8 mouse cellular contexts compared by ENCODE assay signal in genomic region chr3:109781917-109782288, GRCm38 (mm10).
A peak's percentile ranks its signal among the peaks of the same experiment; 100 is the strongest.
DNase-seq lines count a peak whose midpoint lies in the region; ATAC-seq and TF ChIP-seq lines count a peak whose summit lies in the region.

No protein-coding gene starts in this region.

- H3K27me3 ChIP-seq in lung, embryonic 14.5 days (ENCODE audit: insufficient read depth, low read length): no peaks in the 10 kb centered on the region
- no peaks in the 10 kb centered on the region for H3K27me3 ChIP-seq in intestine, postnatal 0 days (replicated peaks; ENCODE audit: control insufficient read depth, insufficient read depth, low read length)
- no peaks in the 10 kb centered on the region for H3K27me3 ChIP-seq in stomach, embryonic 14.5 days (ENCODE audit: control insufficient read depth, insufficient read depth, low read length)

- WGBS in lung, embryonic 14.5 days: 60% methylated on average over 7 of the region's 7 CpGs
- 71% methylated on average over 7 of the region's 7 CpGs for WGBS in intestine, postnatal 0 days
- WGBS in stomach, embryonic 14.5 days: 71% methylated on average over 7 of the region's 7 CpGs

- H3K4me1 ChIP-seq in lung, embryonic 14.5 days (ENCODE audit: insufficient read depth): peaks cover 3% of the 10 kb centered on the region; the same call in 1 of the 2 replicates
- no peaks in the 10 kb centered on the region for H3K4me1 ChIP-seq in intestine, postnatal 0 days (replicated peaks; ENCODE audit: control insufficient read depth, insufficient read depth, low read length)
- H3K4me1 ChIP-seq in stomach, embryonic 14.5 days (ENCODE audit: control insufficient read depth, insufficient read depth, low read length): peaks cover 4% of the 10 kb centered on the region; the same call in 1 of the 2 replicates

- H3K9ac ChIP-seq in lung, embryonic 14.5 days: no peak overlapping the region
- H3K9ac ChIP-seq in intestine, postnatal 0 days (ENCODE audit: low read depth, low read length): no peak overlapping the region
- H3K9ac ChIP-seq in stomach, embryonic 14.5 days (replicated peaks; ENCODE audit: low read depth, low read length): no peak overlapping the region

- no peaks in the 10 kb centered on the region for H3K9me3 ChIP-seq in lung, embryonic 14.5 days (ENCODE audit: low read depth, low read length)
- no peaks in the 10 kb centered on the region for H3K9me3 ChIP-seq in intestine, postnatal 0 days (ENCODE audit: control insufficient read depth)
- no peaks in the 10 kb centered on the region for H3K9me3 ChIP-seq in stomach, embryonic 14.5 days (ENCODE audit: control insufficient read depth, low read depth, low read length)

- no peak for TF ChIP-seq CTCF in lung, embryonic 14.5 days (IDR thresholded peaks at IDR 0.05; ENCODE audit: low read depth)
- no peak for TF ChIP-seq CTCF in intestine, postnatal 0 days (IDR thresholded peaks at IDR 0.05; ENCODE audit: low read depth)

- DNase-seq in cerebellum, adult 11 months: peak; percentile 2
- no peak for DNase-seq in cerebellum, adult 11-12 months
- DNase-seq in lung, embryonic 14.5 days: no peak
- DNase-seq in lung, adult 18-20 months: no peak
- no peak for DNase-seq in retina, embryonic 14.5 days (ENCODE audit: low spot score)
- no peak for DNase-seq in spleen, postnatal 14 days (ENCODE audit: low spot score in 2 of 2)

- H3K4me3 ChIP-seq in lung, embryonic 14.5 days (ENCODE audit: low read depth, low read length): 0 out of 2 replicates have a peak overlapping the region, but pooled peaks have one; percentile 37
- no peak overlapping the region for H3K4me3 ChIP-seq in intestine, postnatal 0 days (ENCODE audit: low read depth, low read length)
- 0 out of 2 replicates have a peak overlapping the region, but pooled peaks have one; percentile 32 for H3K4me3 ChIP-seq in stomach, embryonic 14.5 days (ENCODE audit: low read depth, low read length)

- H3K27ac ChIP-seq in lung, embryonic 14.5 days (ENCODE audit: low read depth): no peak overlapping the region
- no peak overlapping the region for H3K27ac ChIP-seq in intestine, postnatal 0 days (ENCODE audit: low read depth, low read length)
- no peak overlapping the region for H3K27ac ChIP-seq in stomach, embryonic 14.5 days (ENCODE audit: low read length)

- ATAC-seq in lung, embryonic 14.5 days (ENCODE audit: insufficient read depth): no peak
- no peak for ATAC-seq in intestine, postnatal 0 days
- no peak for ATAC-seq in stomach, embryonic 14.5 days (ENCODE audit: insufficient number of reproducible peaks, insufficient read depth, low FRiP score, low read depth)

- no peaks in the 10 kb centered on the region for H3K36me3 ChIP-seq in lung, embryonic 14.5 days (ENCODE audit: insufficient read depth)
- H3K36me3 ChIP-seq in intestine, postnatal 0 days (ENCODE audit: control insufficient read depth, insufficient read depth): no peaks in the 10 kb centered on the region
- no peaks in the 10 kb centered on the region for H3K36me3 ChIP-seq in stomach, embryonic 14.5 days (ENCODE audit: control insufficient read depth, insufficient read depth, low read length)

- peak overlapping the region; percentile 82 for H3K4me2 ChIP-seq in lung, embryonic 14.5 days
- peak overlapping the region; percentile 69 for H3K4me2 ChIP-seq in intestine, postnatal 0 days (replicated peaks; ENCODE audit: low read depth)
- H3K4me2 ChIP-seq in stomach, embryonic 14.5 days (replicated peaks; ENCODE audit: low read depth, low read length): peak overlapping the region; percentile 88
